Mouse (Mus musculus): ENCODE data around the gene Polr2b. TPM values are rescaled to one million over a fixed set of nuclear protein-coding genes. Genes with fewer than 3 reads are reported as not detected.

Polr2b gene
- polyA plus RNA-seq, 1 experiment from 2014 or later: 70.0 TPM

- WGBS: 79% methylated on average over 19 of the region's 19 CpGs
- H3K36me3 ChIP-seq: peaks cover 4% of the 10 kb centered on the region
- H3K9ac ChIP-seq: no peak overlapping the region
- H3K4me2 ChIP-seq: no peak overlapping the region
- peak overlapping the region; percentile 30; the same call in 1 of the 2 replicates for H3K27ac ChIP-seq
- H3K27me3 ChIP-seq: peaks cover 6% of the 10 kb centered on the region; the same call in 1 of the 2 replicates
- H3K4me1 ChIP-seq (replicated peaks): peaks cover 25% of the 10 kb centered on the region
- ATAC-seq (ENCODE audit: low FRiP score): no peak
- no peak overlapping the region for H3K4me3 ChIP-seq
- H3K9me3 ChIP-seq: no peaks in the 10 kb centered on the region
These were observed 45.6 kb downstream of the Polr2b start for GRCm38 (mm10) chr5:77355307-77356265.

GRCm38 (mm10) chr5:77357405-77358149 is 47.6 kb downstream of the Polr2b start:
- Histone ChIP-seq H3K9me3 (no peaks in the 10 kb centered on the region), H3K4me3 (peak overlapping the region; percentile 32), H3K4me1 (replicated peaks) (peaks cover 25% of the 10 kb centered on the region), H3K27ac (0 out of 2 replicates have a peak overlapping the region, but pooled peaks have one; percentile 35), H3K27me3 (peaks cover 6% of the 10 kb centered on the region; the same call in 1 of the 2 replicates), H3K4me2 (peak overlapping the region; percentile 54), H3K9ac (peak overlapping the region; percentile 49; the same call in 1 of the 2 replicates), H3K36me3 (no peaks in the 10 kb centered on the region)
- WGBS: 20% methylated on average over 22 of the region's 22 CpGs
- ATAC-seq (ENCODE audit: low FRiP score): peak; percentile 70

GRCm38 (mm10) chr5:77358347-77358746 is 48.4 kb downstream of the Polr2b start:
- peak; percentile 37; the same call in 1 of the 2 replicates for ATAC-seq (ENCODE audit: low FRiP score)
- Histone ChIP-seq H3K27ac (no peak overlapping the region), H3K9me3 (no peaks in the 10 kb centered on the region), H3K9ac (peak overlapping the region; percentile 49; the same call in 1 of the 2 replicates), H3K36me3 (no peaks in the 10 kb centered on the region), H3K4me2 (peak overlapping the region; percentile 54), H3K27me3 (peaks cover 6% of the 10 kb centered on the region; the same call in 1 of the 2 replicates), H3K4me3 (peak overlapping the region; percentile 32), H3K4me1 (replicated peaks) (peaks cover 25% of the 10 kb centered on the region)
- WGBS: 3% methylated on average over 10 of the region's 10 CpGs

GRCm38 (mm10) chr5:77359971-77360370 is 50.0 kb downstream of the Polr2b start:
- Histone ChIP-seq H3K9ac (no peak overlapping the region), H3K4me1 (replicated peaks) (peaks cover 17% of the 10 kb centered on the region), H3K27me3 (peaks cover 3% of the 10 kb centered on the region; the same call in 1 of the 2 replicates), H3K27ac (no peak overlapping the region), H3K4me3 (no peak overlapping the region), H3K36me3 (no peaks in the 10 kb centered on the region), H3K4me2 (no peak overlapping the region), H3K9me3 (no peaks in the 10 kb centered on the region)
- WGBS: 91% methylated on average over 4 of the region's 4 CpGs
- ATAC-seq (ENCODE audit: low FRiP score): no peak

- no peak for ATAC-seq (ENCODE audit: low FRiP score)
- Histone ChIP-seq H3K4me1 (replicated peaks) (peaks cover 16% of the 10 kb centered on the region; the same call in 1 of the 2 replicates), H3K27ac (no peak overlapping the region), H3K9ac (no peak overlapping the region), H3K36me3 (no peaks in the 10 kb centered on the region), H3K4me3 (no peak overlapping the region), H3K27me3 (no peaks in the 10 kb centered on the region), H3K4me2 (no peak overlapping the region), H3K9me3 (no peaks in the 10 kb centered on the region)
- WGBS: 76% methylated on average over 4 of the region's 4 CpGs
These were observed 51.1 kb downstream of the Polr2b start for GRCm38 (mm10) chr5:77361006-77361405.

GRCm38 (mm10) chr5:77362120-77362519 is 52.2 kb downstream of the Polr2b start:
- Histone ChIP-seq H3K4me3 (no peak overlapping the region), H3K36me3 (no peaks in the 10 kb centered on the region), H3K27me3 (0 out of 2 replicates have a peak, but pooled peaks cover 5% of the 10 kb centered on the region), H3K27ac (no peak overlapping the region), H3K4me2 (no peak overlapping the region), H3K9me3 (no peaks in the 10 kb centered on the region), H3K9ac (no peak overlapping the region), H3K4me1 (replicated peaks) (peaks cover 16% of the 10 kb centered on the region; the same call in 1 of the 2 replicates)
- ATAC-seq (ENCODE audit: low FRiP score): no peak
- 60% methylated on average over 3 of the region's 3 CpGs for WGBS

- ATAC-seq (ENCODE audit: low FRiP score): no peak
- WGBS: 80% methylated on average over 6 of the region's 6 CpGs
- H3K27me3 ChIP-seq: 0 out of 2 replicates have a peak, but pooled peaks cover 6% of the 10 kb centered on the region
- no peaks in the 10 kb centered on the region for H3K9me3 ChIP-seq
- H3K4me3 ChIP-seq: no peak overlapping the region
- no peaks in the 10 kb centered on the region for H3K36me3 ChIP-seq
- peaks cover 4% of the 10 kb centered on the region; the same call in 1 of the 2 replicates for H3K4me1 ChIP-seq (replicated peaks)
- no peak overlapping the region for H3K4me2 ChIP-seq
- H3K27ac ChIP-seq: no peak overlapping the region
- H3K9ac ChIP-seq: no peak overlapping the region
These were observed 53.7 kb downstream of the Polr2b start for GRCm38 (mm10) chr5:77363650-77364049.

- no peak overlapping the region for H3K4me2 ChIP-seq
- 0 out of 2 replicates have a peak, but pooled peaks cover 6% of the 10 kb centered on the region for H3K27me3 ChIP-seq
- ATAC-seq (ENCODE audit: low FRiP score): no peak
These were observed 54.6 kb downstream of the Polr2b start for GRCm38 (mm10) chr5:77364443-77365038.

GRCm38 (mm10) chr5:77366313-77366712 is 56.4 kb downstream of the Polr2b start:
- Histone ChIP-seq H3K4me2 (no peak overlapping the region), H3K9me3 (no peaks in the 10 kb centered on the region)
- no peak for ATAC-seq (ENCODE audit: low FRiP score)

More at GRCm38 (mm10) chr5:77364443-77365038, 54.6 kb downstream of the Polr2b start:
- 0 out of 2 replicates have a peak, but pooled peaks cover 3% of the 10 kb centered on the region for H3K4me1 ChIP-seq (replicated peaks)
- WGBS: 91% methylated on average over 3 of the region's 3 CpGs
- no peak overlapping the region for H3K9ac ChIP-seq
- no peak overlapping the region for H3K27ac ChIP-seq
- H3K4me3 ChIP-seq: no peak overlapping the region
- no peaks in the 10 kb centered on the region for H3K9me3 ChIP-seq
- H3K36me3 ChIP-seq: no peaks in the 10 kb centered on the region

GRCm38 (mm10) chr5:77367145-77367544 is 57.2 kb downstream of the Polr2b start:
- H3K36me3 ChIP-seq: no peaks in the 10 kb centered on the region
- H3K4me3 ChIP-seq: no peak overlapping the region
- no peak overlapping the region for H3K27ac ChIP-seq
- H3K9me3 ChIP-seq: no peaks in the 10 kb centered on the region
- H3K9ac ChIP-seq: no peak overlapping the region
- no peak overlapping the region for H3K4me2 ChIP-seq
- 0 out of 2 replicates have a peak, but pooled peaks cover 6% of the 10 kb centered on the region for H3K27me3 ChIP-seq
- 0 out of 2 replicates have a peak, but pooled peaks cover 3% of the 10 kb centered on the region for H3K4me1 ChIP-seq (replicated peaks)
- no peak for ATAC-seq (ENCODE audit: low FRiP score)
- WGBS: 94% methylated on average over 1 of the region's 1 CpGs

More at GRCm38 (mm10) chr5:77366313-77366712, 56.4 kb downstream of the Polr2b start:
- Histone ChIP-seq H3K4me3 (no peak overlapping the region), H3K9ac (no peak overlapping the region), H3K27ac (no peak overlapping the region), H3K36me3 (no peaks in the 10 kb centered on the region), H3K27me3 (0 out of 2 replicates have a peak, but pooled peaks cover 6% of the 10 kb centered on the region), H3K4me1 (replicated peaks) (0 out of 2 replicates have a peak, but pooled peaks cover 3% of the 10 kb centered on the region)
- 85% methylated on average over 8 of the region's 8 CpGs for WGBS

GRCm38 (mm10) chr5:77367682-77368081 is 57.7 kb downstream of the Polr2b start:
- 0 out of 2 replicates have a peak, but pooled peaks cover 3% of the 10 kb centered on the region for H3K4me1 ChIP-seq (replicated peaks)
- H3K27me3 ChIP-seq: 0 out of 2 replicates have a peak, but pooled peaks cover 6% of the 10 kb centered on the region
- H3K4me3 ChIP-seq: no peak overlapping the region
- H3K27ac ChIP-seq: no peak overlapping the region
- H3K4me2 ChIP-seq: no peak overlapping the region
- no peak for ATAC-seq (ENCODE audit: low FRiP score)
- WGBS: 54% methylated on average over 12 of the region's 12 CpGs
- no peak overlapping the region for H3K9ac ChIP-seq
- no peaks in the 10 kb centered on the region for H3K9me3 ChIP-seq
- H3K36me3 ChIP-seq: no peaks in the 10 kb centered on the region
